Mouse (Mus musculus) myocyte (in vitro differentiated cells): Measurements from ENCODE around the gene Lrrc27. TPM values are rescaled to one million over a fixed set of nuclear protein-coding genes. Genes with fewer than 3 reads are reported as not detected.

Experiments
- H3K27me3 ChIP-seq: one replicate; pipeline ENCODE4 v1.6.1; 2011; ENCODE audit not compliant: control insufficient read depth, insufficient read depth, insufficient read length
- H3K36me3 ChIP-seq: one replicate; pipeline ENCODE4 v1.6.1; 2011; ENCODE audit not compliant: control insufficient read depth, insufficient read depth
- H3K4me2 ChIP-seq: one replicate; pipeline ENCODE4 v1.6.1; 2011; ENCODE audit warnings: low read depth, control low read depth
- H3K4me3 ChIP-seq: one replicate; pipeline ENCODE4 v1.5.1; 2011; ENCODE audit warnings: mild to moderate bottlenecking, control low read depth, moderate library complexity
- H3K79me2 ChIP-seq: one replicate; pipeline ENCODE4 v1.6.1; 2011; ENCODE audit not compliant: control insufficient read depth, insufficient read depth
- H3ac ChIP-seq: one replicate; pipeline ENCODE4 v1.6.1; 2011; ENCODE audit not compliant: control insufficient read depth, insufficient read length
- CEBPB ChIP-seq: IDR thresholded peaks from 2 replicates; pipeline ENCODE4 v1.6.1; 2011; ENCODE audit warnings: mild to moderate bottlenecking, moderate library complexity; ENCODE audit not compliant: poor library complexity, insufficient read depth, severe bottlenecking
- E2F4 ChIP-seq: IDR thresholded peaks from one replicate; pipeline ENCODE4 v1.6.1; 2011; ENCODE audit warnings: mild to moderate bottlenecking, control low read depth, moderate library complexity; ENCODE audit not compliant: insufficient read depth
- MAX ChIP-seq: IDR thresholded peaks from one replicate; pipeline ENCODE4 v1.6.1; 2011; ENCODE audit warnings: low read depth, mild to moderate bottlenecking, control low read depth
- MYOD1 ChIP-seq, 3 experiments: IDR thresholded peaks; one replicate each; pipeline ENCODE4 v1.6.1; 2011; ENCODE audit warnings: control low read depth in 2 of 3, low read depth in 2 of 3, mild to moderate bottlenecking in 2 of 3, moderate library complexity in 1 of 3; ENCODE audit not compliant: insufficient read length in 2 of 3, control insufficient read depth in 1 of 3
- MYOG ChIP-seq, 3 experiments: IDR thresholded peaks; one replicate each; pipeline ENCODE4 v1.6.1; 2011; ENCODE audit warnings: control low read depth in 2 of 3, low read depth in 2 of 3, mild to moderate bottlenecking in 2 of 3; ENCODE audit not compliant: insufficient read length in 2 of 3, control insufficient read depth in 1 of 3, insufficient read depth in 1 of 3
- POLR2A ChIP-seq: IDR thresholded peaks from one replicate; pipeline ENCODE4 v1.6.1; 2011; ENCODE audit warnings: low read depth, mild to moderate bottlenecking, control low read depth, moderate library complexity; ENCODE audit not compliant: insufficient read length
- POLR2AphosphoS2 ChIP-seq: IDR thresholded peaks from one replicate; pipeline ENCODE4 v1.6.1; 2011; ENCODE audit warnings: low read depth, control low read depth; ENCODE audit not compliant: insufficient read length
- REST ChIP-seq: IDR thresholded peaks from one replicate; pipeline ENCODE4 v1.6.1; 2011; ENCODE audit warnings: mild to moderate bottlenecking, control low read depth, moderate library complexity; ENCODE audit not compliant: insufficient read depth, insufficient read length
- SRF ChIP-seq: IDR thresholded peaks from one replicate; pipeline ENCODE4 v1.6.1; 2011; ENCODE audit warnings: low read depth; ENCODE audit not compliant: control insufficient read depth, insufficient read length
- TCF12 ChIP-seq: IDR thresholded peaks from one replicate; pipeline ENCODE4 v1.6.1; 2011; ENCODE audit warnings: mild to moderate bottlenecking, control low read depth; ENCODE audit not compliant: poor library complexity, insufficient read depth, severe bottlenecking
- TCF3 ChIP-seq: IDR thresholded peaks from one replicate; pipeline ENCODE4 v1.6.1; 2011; ENCODE audit warnings: low read depth, control low read depth; ENCODE audit not compliant: insufficient read length
- USF1 ChIP-seq: IDR thresholded peaks from one replicate; pipeline ENCODE4 v1.6.1; 2011; ENCODE audit warnings: low read depth, mild to moderate bottlenecking, control low read depth, moderate library complexity
- polyA plus RNA-seq: library from polyadenylated mRNA; unstranded; fragments of >200 nt; fragmentation: generic; extraction: Trizol; gene quantifications from one replicate; pipeline ENCODE4 v1.2.1, GENCODE M21; 2012; ENCODE audit warnings: missing spikeins

Gene Lrrc27
- polyA plus RNA-seq, 1 experiment, result 7.9 TPM

GRCm38 (mm10) chr7:139252986-139253385, 40.2 kb downstream of the Lrrc27 start:
- H3K79me2 ChIP-seq, result peaks cover 14% of the 10 kb centered on the region
- no peak overlapping the region for H3K4me3 ChIP-seq
- H3ac ChIP-seq, result no peak overlapping the region
- no peak for TF ChIP-seq CEBPB
- TF ChIP-seq TCF12, result no peak
- no peak for TF ChIP-seq MYOD1 (IDR thresholded peaks at IDR 0.05; ENCODE audit: control insufficient read depth in 1 of 3, insufficient read length in 2 of 3, low read depth in 2 of 3)
- no peak for TF ChIP-seq USF1
- no peak for TF ChIP-seq MYOG (IDR thresholded peaks at IDR 0.05; ENCODE audit: control insufficient read depth in 1 of 3, insufficient read depth in 1 of 3, insufficient read length in 2 of 3, low read depth in 2 of 3)
- TF ChIP-seq MAX, result no peak
- no peak for TF ChIP-seq E2F4
- TF ChIP-seq SRF, result no peak
- no peak for TF ChIP-seq POLR2A
- H3K27me3 ChIP-seq, result no peaks in the 10 kb centered on the region
- H3K4me2 ChIP-seq, result peak overlapping the region; percentile 9
- peaks cover 10% of the 10 kb centered on the region for H3K36me3 ChIP-seq

GRCm38 (mm10) chr7:139253462-139253861, 40.7 kb downstream of the Lrrc27 start:
- Histone ChIP-seq H3K27me3 (no peaks in the 10 kb centered on the region), H3K4me2 (no peak overlapping the region)

GRCm38 (mm10) chr7:139254626-139255025, 41.8 kb downstream of the Lrrc27 start:
- no peak overlapping the region for H3K4me3 ChIP-seq
- H3K27me3 ChIP-seq, result no peaks in the 10 kb centered on the region
- H3K36me3 ChIP-seq, result peaks cover 10% of the 10 kb centered on the region
- H3K79me2 ChIP-seq, result peaks cover 20% of the 10 kb centered on the region
- no peak for TF ChIP-seq MYOG (IDR thresholded peaks at IDR 0.05; ENCODE audit: control insufficient read depth in 1 of 3, insufficient read depth in 1 of 3, insufficient read length in 2 of 3, low read depth in 2 of 3)
- TF ChIP-seq CEBPB, result no peak
- TF ChIP-seq MYOD1 (IDR thresholded peaks at IDR 0.05; ENCODE audit: control insufficient read depth in 1 of 3, insufficient read length in 2 of 3, low read depth in 2 of 3), result peak in 1 of 3 experiments; percentile 35
- TF ChIP-seq E2F4, result no peak
- no peak for TF ChIP-seq USF1
- TF ChIP-seq POLR2A, result no peak
- no peak overlapping the region for H3ac ChIP-seq
- no peak overlapping the region for H3K4me2 ChIP-seq

More at GRCm38 (mm10) chr7:139253462-139253861, 40.7 kb downstream of the Lrrc27 start:
- no peak overlapping the region for H3ac ChIP-seq
- peaks cover 18% of the 10 kb centered on the region for H3K79me2 ChIP-seq
- H3K36me3 ChIP-seq, result peaks cover 10% of the 10 kb centered on the region
- TF ChIP-seq USF1, result no peak
- no peak for TF ChIP-seq TCF12
- TF ChIP-seq MAX, result no peak
- no peak for TF ChIP-seq E2F4
- TF ChIP-seq POLR2A, result no peak
- no peak for TF ChIP-seq REST
- no peak for TF ChIP-seq CEBPB
- TF ChIP-seq TCF3, result no peak
- no peak for TF ChIP-seq POLR2AphosphoS2
- no peak for TF ChIP-seq MYOG (IDR thresholded peaks at IDR 0.05; ENCODE audit: control insufficient read depth in 1 of 3, insufficient read depth in 1 of 3, insufficient read length in 2 of 3, low read depth in 2 of 3)
- TF ChIP-seq SRF, result no peak
- TF ChIP-seq MYOD1 (IDR thresholded peaks at IDR 0.05; ENCODE audit: control insufficient read depth in 1 of 3, insufficient read length in 2 of 3, low read depth in 2 of 3), result no peak
- H3K4me3 ChIP-seq, result no peak overlapping the region

- H3K4me2 ChIP-seq, result no peak overlapping the region
- H3K79me2 ChIP-seq, result peaks cover 12% of the 10 kb centered on the region
- H3K27me3 ChIP-seq, result no peaks in the 10 kb centered on the region
- no peak overlapping the region for H3K4me3 ChIP-seq
- no peak overlapping the region for H3ac ChIP-seq
- H3K36me3 ChIP-seq, result peaks cover 14% of the 10 kb centered on the region
- TF ChIP-seq CEBPB, result no peak
- TF ChIP-seq MAX, result no peak
- no peak for TF ChIP-seq MYOD1 (IDR thresholded peaks at IDR 0.05; ENCODE audit: control insufficient read depth in 1 of 3, insufficient read length in 2 of 3, low read depth in 2 of 3)
- TF ChIP-seq REST, result no peak
- no peak for TF ChIP-seq E2F4
- TF ChIP-seq POLR2AphosphoS2, result no peak
- no peak for TF ChIP-seq MYOG (IDR thresholded peaks at IDR 0.05; ENCODE audit: control insufficient read depth in 1 of 3, insufficient read depth in 1 of 3, insufficient read length in 2 of 3, low read depth in 2 of 3)
- TF ChIP-seq TCF12, result no peak
- no peak for TF ChIP-seq POLR2A
- no peak for TF ChIP-seq SRF
- TF ChIP-seq USF1, result no peak
- TF ChIP-seq TCF3, result no peak
Measured at GRCm38 (mm10) chr7:139257752-139258542, 45.2 kb downstream of the Lrrc27 start.

GRCm38 (mm10) chr7:139264337-139264736, 51.5 kb downstream of the Lrrc27 start:
- Histone ChIP-seq H3K27me3 (no peaks in the 10 kb centered on the region), H3K36me3 (peaks cover 4% of the 10 kb centered on the region), H3K4me3 (no peak overlapping the region), H3K4me2 (no peak overlapping the region), H3K79me2 (no peaks in the 10 kb centered on the region), H3ac (no peak overlapping the region)
- no peak for TF ChIP-seq REST
- TF ChIP-seq USF1, result no peak
- TF ChIP-seq E2F4, result no peak
- no peak for TF ChIP-seq CEBPB
- no peak for TF ChIP-seq TCF3
- no peak for TF ChIP-seq TCF12
